Mouse (Mus musculus): ENCODE measurements around the gene Gpbp1l1. TPM values are rescaled to one million over a fixed set of nuclear protein-coding genes. Genes with fewer than 3 reads are reported as not detected.

Gene Gpbp1l1
- polyA plus RNA-seq (2012; rRNA removed; ENCODE audit: low replicate concordance), result 31.5 and 57.8 TPM in 2 replicates

GRCm38 (mm10) chr4:116557306-116558121 lies at the start of gene Gpbp1l1:
Gene Gpbp1l1, plus strand, starts transcription at chr4:116557658.

GRCm38 (mm10) chr4:116555413-116556300 lies 1.8 kb upstream of the Gpbp1l1 start, which contains the start of gene Tmem69:
Gene Tmem69, minus strand, starts transcription at chr4:116555936.

GRCm38 (mm10) chr4:116596379-116596778 lies 38.9 kb downstream of the Gpbp1l1 start, which contains the start of gene Ccdc17:
Gene Ccdc17, plus strand, starts transcription at chr4:116596654.

GRCm38 (mm10) chr4:116627722-116628662 lies 70.5 kb downstream of the Gpbp1l1 start, which contains the start of gene Nasp:
Gene Nasp, minus strand, starts transcription at chr4:116627941.

Other genes with a start within 250 kb of the Gpbp1l1 start
- 85.2 and 85.3 TPM in 2 replicates for gene Mast2, start 93.5 kb upstream of the Gpbp1l1 start, polyA plus RNA-seq (2012; rRNA removed; ENCODE audit: low replicate concordance)
- gene Ipp, start 50.1 kb upstream of the Gpbp1l1 start, polyA plus RNA-seq (2012; rRNA removed; ENCODE audit: low replicate concordance), result 1.0 and 2.6 TPM in 2 replicates
- gene Tmem69, start 1.7 kb upstream of the Gpbp1l1 start, polyA plus RNA-seq (2012; rRNA removed; ENCODE audit: low replicate concordance), result 3.9 and 13.3 TPM in 2 replicates
- 8.1 and 13.0 TPM in 2 replicates for gene Ccdc17, start 39.0 kb downstream of the Gpbp1l1 start, polyA plus RNA-seq (2012; rRNA removed; ENCODE audit: low replicate concordance)
- 1.8 and 2.9 TPM in 2 replicates for gene Nasp, start 70.3 kb downstream of the Gpbp1l1 start, polyA plus RNA-seq (2012; rRNA removed; ENCODE audit: low replicate concordance)
- gene Akr1a1, start 94.0 kb downstream of the Gpbp1l1 start, polyA plus RNA-seq (2012; rRNA removed; ENCODE audit: low replicate concordance), result 558 and 588 TPM in 2 replicates
- 46.5 and 208 TPM in 2 replicates for gene Prdx1, start 127.9 kb downstream of the Gpbp1l1 start, polyA plus RNA-seq (2012; rRNA removed; ENCODE audit: low replicate concordance)
- 12.9 and 28.5 TPM in 2 replicates for gene Mmachc, start 150.7 kb downstream of the Gpbp1l1 start, polyA plus RNA-seq (2012; rRNA removed; ENCODE audit: low replicate concordance)
- 25.2 and 47.6 TPM in 2 replicates for gene Ccdc163, start 150.9 kb downstream of the Gpbp1l1 start, polyA plus RNA-seq (2012; rRNA removed; ENCODE audit: low replicate concordance)
- 3.0 and 3.9 TPM in 2 replicates for gene Tesk2, start 163.3 kb downstream of the Gpbp1l1 start, polyA plus RNA-seq (2012; rRNA removed; ENCODE audit: low replicate concordance)
- 20.0 and 22.5 TPM in 2 replicates for gene Toe1, start 250.0 kb downstream of the Gpbp1l1 start, polyA plus RNA-seq (2012; rRNA removed; ENCODE audit: low replicate concordance)